Mouse (Mus musculus): ENCODE data around the gene Ak2. TPM values are rescaled to one million over a fixed set of nuclear protein-coding genes. Genes with fewer than 3 reads are reported as not detected.

Gene Ak2
- total and polyA plus RNA-seq, 3 experiments = 269 to 363 (median 280) TPM

- H3K4me2 ChIP-seq (ENCODE audit: insufficient read depth, low read depth, poor library complexity, severe bottlenecking) = peak within 1 kb of the TSS; percentile 94
- dilution Hi-C loops (cut with MboI; ENCODE audit: extremely low pct_ligation_motif_present, extremely low pct_unique_long_range_greater_than_20kb, low sequenced_read_pairs) (no loop called here), in situ Hi-C loops (cut with MboI; ENCODE audit: low pct_ligation_motif_present, low pct_unique_long_range_greater_than_20kb, low sequenced_read_pairs) (no loop called here)
- H3K27me3 ChIP-seq (replicated peaks) = peaks cover 53% of the 10 kb centered on the region
- no peaks in the 10 kb centered on the region for H3K79me2 ChIP-seq (replicated peaks; ENCODE audit: control insufficient read depth, extremely low read depth, insufficient read depth, poor library complexity, severe bottlenecking)
- no peaks in the 10 kb centered on the region for H3K36me3 ChIP-seq (replicated peaks in 1 of 2; ENCODE audit: control insufficient read depth in 1 of 2, insufficient read depth in 1 of 2, low read length in 1 of 2)
- H3K9ac ChIP-seq (ENCODE audit: insufficient read depth, low read depth) = peak within 1 kb of the TSS; percentile 33
- peaks cover 8 to 16% of the 10 kb centered on the region in 2 experiments for H3K4me1 ChIP-seq (ENCODE audit: control insufficient read depth in 1 of 2, insufficient read depth in 2 of 2)
- peak within 1 kb of the TSS; percentile 60 to 64 (median 63) for H3K4me3 ChIP-seq (replicated peaks in 1 of 3; ENCODE audit: low read depth in 2 of 3, low read length in 2 of 3, poor library complexity in 1 of 3)
- no peak within 1 kb of the TSS for H3K27ac ChIP-seq (ENCODE audit: insufficient read depth, low read depth)
- no peaks in the 10 kb centered on the region for H3K9me3 ChIP-seq (replicated peaks; ENCODE audit: low read length)
- TF ChIP-seq USF1 (IDR thresholded peaks at IDR 0.05; ENCODE audit: low read depth, low read length) (no peak), MEF2A (IDR thresholded peaks at IDR 0.05; ENCODE audit: borderline replicate concordance, low read depth, low read length) (no peak), SMC3 (IDR thresholded peaks at IDR 0.05; ENCODE audit: low read depth, low read length) (no peak), GABPA (IDR thresholded peaks at IDR 0.05; ENCODE audit: insufficient replicate concordance, low read depth, low read length) (no peak), MAX (IDR thresholded peaks at IDR 0.05; ENCODE audit: low read length) (no peak), PAX5 (IDR thresholded peaks at IDR 0.05; ENCODE audit: low read length) (no peak), ETS1 (conservative IDR thresholded peaks at IDR 0.05; ENCODE audit: low read depth, low read length) (no peak), TBP (conservative IDR thresholded peaks at IDR 0.05; ENCODE audit: low read depth, low read length) (peak; percentile 53; the same call in 1 of the 2 replicates), MXI1 (IDR thresholded peaks at IDR 0.05; ENCODE audit: low read depth, low read length) (peak; percentile 94), ZNF384 (IDR thresholded peaks at IDR 0.05; ENCODE audit: low read depth, low read length) (no peak), MYC (IDR thresholded peaks at IDR 0.05; ENCODE audit: low read depth, low read length) (no peak), CHD1 (IDR thresholded peaks at IDR 0.05; ENCODE audit: low read depth, low read length) (no peak), SIN3A (IDR thresholded peaks at IDR 0.05; ENCODE audit: low read length) (peak; percentile 72), CHD2 (IDR thresholded peaks at IDR 0.05; ENCODE audit: low read length) (no peak), JUND (conservative IDR thresholded peaks at IDR 0.05; ENCODE audit: low read depth, low read length) (no peak), ZMIZ1 (IDR thresholded peaks at IDR 0.05; ENCODE audit: low read depth, low read length) (no peak), UBTF (IDR thresholded peaks at IDR 0.05; ENCODE audit: low read depth, low read length) (no peak), BHLHE40 (IDR thresholded peaks at IDR 0.05; ENCODE audit: low read depth, low read length) (no peak), USF2 (conservative IDR thresholded peaks at IDR 0.05; ENCODE audit: low read depth, low read length) (no peak), KAT2A (IDR thresholded peaks at IDR 0.05; ENCODE audit: insufficient replicate concordance, low read length) (no peak), ZKSCAN1 (IDR thresholded peaks at IDR 0.05; ENCODE audit: borderline replicate concordance, low read depth, low read length) (no peak), IRF4 (IDR thresholded peaks at IDR 0.05; ENCODE audit: low read depth, low read length) (no peak), NELFE (IDR thresholded peaks at IDR 0.05; ENCODE audit: low read depth, low read length) (peak; percentile 66; the same call in 1 of the 2 replicates), E2F4 (IDR thresholded peaks at IDR 0.05; ENCODE audit: insufficient replicate concordance, low read depth, low read length) (no peak), MAFK (IDR thresholded peaks at IDR 0.05; ENCODE audit: insufficient replicate concordance, low read length) (no peak), JUN (IDR thresholded peaks at IDR 0.05; ENCODE audit: insufficient read depth, low read depth, low read length) (no peak), POLR2A (IDR thresholded peaks at IDR 0.05; ENCODE audit: low read depth, low read length) (peak; percentile 75), ZC3H11A (IDR thresholded peaks at IDR 0.05; ENCODE audit: low read depth, low read length) (no peak), CTCF (conservative IDR thresholded peaks at IDR 0.05 in 1 of 2, IDR thresholded peaks at IDR 0.05 in 1 of 2; ENCODE audit: low read depth in 2 of 2, low read length in 2 of 2) (no peak), NRF1 (IDR thresholded peaks at IDR 0.05; ENCODE audit: low read depth, low read length) (peak; percentile 82), POLR2AphosphoS2 (IDR thresholded peaks at IDR 0.05; ENCODE audit: low read depth, low read length) (no peak), RAD21 (IDR thresholded peaks at IDR 0.05; ENCODE audit: low read depth, low read length) (no peak), TCF12 (IDR thresholded peaks at IDR 0.05; ENCODE audit: low read depth, low read length) (peak; percentile 14; the same call in 1 of the 2 replicates), HCFC1 (IDR thresholded peaks at IDR 0.05; ENCODE audit: low read depth, low read length) (peak; percentile 29), ELF1 (IDR thresholded peaks at IDR 0.05; ENCODE audit: low read depth, low read length) (peak; percentile 41; the same call in 1 of the 2 replicates)
- peak; percentile 83 for DNase-seq (ENCODE audit: extremely low read depth)
These were observed 29.5 kb upstream of the Ak2 start, which contains the start of gene Azin2 for GRCm38 (mm10) chr4:128962029-128962925. Gene Azin2 (minus strand): TSS chr4:128962442.

Measured in CH12.LX (cell line).